Mouse (Mus musculus): ENCODE measurements around the gene D8Ertd738e. TPM values are rescaled to one million over a fixed set of nuclear protein-coding genes. Genes with fewer than 3 reads are reported as not detected.
"Not testable (repeated sequence)": the region's sequence is repeated elsewhere in the genome, so short reads cannot be mapped to it uniquely, and the experiment has no call there.

D8Ertd738e gene
- polyA plus RNA-seq (2015; fragmentation: Nextera tagmentation; extraction: Ambion mirVana) = 297 and 311 TPM in 2 replicates

- 3% methylated on average over 52 of the region's 52 CpGs for WGBS
- Histone ChIP-seq H3K4me3 (ENCODE audit: low read length) (peak within 1 kb of the TSS; percentile 93), H3K27ac (ENCODE audit: low read length) (peak within 1 kb of the TSS; percentile 84), H3K4me2 (ENCODE audit: low read depth, low read length) (peak within 1 kb of the TSS; percentile 71), H3K9ac (ENCODE audit: low read length) (peak within 1 kb of the TSS; percentile 97), H3K27me3 (ENCODE audit: control insufficient read depth, insufficient read depth, low read length) (no peaks in the 10 kb centered on the region), H3K9me3 (replicated peaks; ENCODE audit: control insufficient read depth, low read length) (no peaks in the 10 kb centered on the region), H3K4me1 (ENCODE audit: control insufficient read depth, insufficient read depth, low read length) (no peaks in the 10 kb centered on the region), H3K36me3 (ENCODE audit: control insufficient read depth, insufficient read depth) (peaks cover 47% of the 10 kb centered on the region)
- peak; percentile 91 for ATAC-seq (replicated peaks; ENCODE audit: extremely low read depth, insufficient read depth, low FRiP score)
These were observed at the start of gene D8Ertd738e for GRCm38 (mm10) chr8:84249257-84250170. Gene D8Ertd738e, minus strand, starts transcription at chr8:84249719.

GRCm38 (mm10) chr8:84297029-84297785 is 47.7 kb upstream of the D8Ertd738e start:
- WGBS = 72% methylated on average over 5 of the region's 5 CpGs

GRCm38 (mm10) chr8:84291688-84292087 is 42.2 kb upstream of the D8Ertd738e start:
- 27% methylated on average over 8 of the region's 8 CpGs for WGBS
- no peaks in the 10 kb centered on the region for H3K36me3 ChIP-seq (ENCODE audit: control insufficient read depth, insufficient read depth)
- H3K4me3 ChIP-seq (ENCODE audit: low read length) = no peak overlapping the region
- H3K27ac ChIP-seq (ENCODE audit: low read length) = no peak overlapping the region
- no peaks in the 10 kb centered on the region for H3K27me3 ChIP-seq (ENCODE audit: control insufficient read depth, insufficient read depth, low read length)
- H3K4me2 ChIP-seq (ENCODE audit: low read depth, low read length) = no peak overlapping the region
- no peak overlapping the region for H3K9ac ChIP-seq (ENCODE audit: low read length)
- no peaks in the 10 kb centered on the region for H3K9me3 ChIP-seq (replicated peaks; ENCODE audit: control insufficient read depth, low read length)
- no peaks in the 10 kb centered on the region for H3K4me1 ChIP-seq (ENCODE audit: control insufficient read depth, insufficient read depth, low read length)
- ATAC-seq (replicated peaks; ENCODE audit: extremely low read depth, insufficient read depth, low FRiP score) = no peak

More at GRCm38 (mm10) chr8:84297029-84297785, 47.7 kb upstream of the D8Ertd738e start:
- no peak overlapping the region for H3K27ac ChIP-seq (ENCODE audit: low read length)
- H3K27me3 ChIP-seq (ENCODE audit: control insufficient read depth, insufficient read depth, low read length) = no peaks in the 10 kb centered on the region
- H3K4me2 ChIP-seq (ENCODE audit: low read depth, low read length) = no peak overlapping the region
- no peak overlapping the region for H3K9ac ChIP-seq (ENCODE audit: low read length)
- ATAC-seq (replicated peaks; ENCODE audit: extremely low read depth, insufficient read depth, low FRiP score) = no peak
- H3K4me3 ChIP-seq (ENCODE audit: low read length) = no peak overlapping the region
- peaks cover 9% of the 10 kb centered on the region; the same call in 1 of the 2 replicates for H3K9me3 ChIP-seq (replicated peaks; ENCODE audit: control insufficient read depth, low read length)
- no peaks in the 10 kb centered on the region for H3K36me3 ChIP-seq (ENCODE audit: control insufficient read depth, insufficient read depth)
- H3K4me1 ChIP-seq (ENCODE audit: control insufficient read depth, insufficient read depth, low read length) = no peaks in the 10 kb centered on the region

- Histone ChIP-seq H3K27ac (ENCODE audit: low read length) (no peak overlapping the region), H3K27me3 (ENCODE audit: control insufficient read depth, insufficient read depth, low read length) (no peaks in the 10 kb centered on the region), H3K36me3 (ENCODE audit: control insufficient read depth, insufficient read depth) (no peaks in the 10 kb centered on the region), H3K9me3 (replicated peaks; ENCODE audit: control insufficient read depth, low read length) (no peaks in the 10 kb centered on the region), H3K4me2 (ENCODE audit: low read depth, low read length) (no peak overlapping the region), H3K4me3 (ENCODE audit: low read length) (no peak overlapping the region), H3K9ac (ENCODE audit: low read length) (no peak overlapping the region), H3K4me1 (ENCODE audit: control insufficient read depth, insufficient read depth, low read length) (no peaks in the 10 kb centered on the region)
- no peak for ATAC-seq (replicated peaks; ENCODE audit: extremely low read depth, insufficient read depth, low FRiP score)
- WGBS = 59% methylated on average over 5 of the region's 5 CpGs
These were observed 41.6 kb upstream of the D8Ertd738e start for GRCm38 (mm10) chr8:84291086-84291485.

GRCm38 (mm10) chr8:84288892-84289291 is 39.4 kb upstream of the D8Ertd738e start:
- H3K4me3 ChIP-seq (ENCODE audit: low read length) = no peak overlapping the region
- H3K4me2 ChIP-seq (ENCODE audit: low read depth, low read length) = no peak overlapping the region
- H3K4me1 ChIP-seq (ENCODE audit: control insufficient read depth, insufficient read depth, low read length) = peaks cover 3% of the 10 kb centered on the region; the same call in 1 of the 2 replicates
- no peaks in the 10 kb centered on the region for H3K27me3 ChIP-seq (ENCODE audit: control insufficient read depth, insufficient read depth, low read length)
- WGBS = 43% methylated on average over 2 of the region's 2 CpGs
- no peak overlapping the region for H3K9ac ChIP-seq (ENCODE audit: low read length)
- no peak overlapping the region for H3K27ac ChIP-seq (ENCODE audit: low read length)
- H3K9me3 ChIP-seq (replicated peaks; ENCODE audit: control insufficient read depth, low read length) = no peaks in the 10 kb centered on the region
- no peaks in the 10 kb centered on the region for H3K36me3 ChIP-seq (ENCODE audit: control insufficient read depth, insufficient read depth)
- no peak for ATAC-seq (replicated peaks; ENCODE audit: extremely low read depth, insufficient read depth, low FRiP score)

GRCm38 (mm10) chr8:84285665-84286064 is 36.1 kb upstream of the D8Ertd738e start:
- H3K4me3 ChIP-seq (ENCODE audit: low read length); H3K9ac ChIP-seq (ENCODE audit: low read length); H3K27me3 ChIP-seq (ENCODE audit: control insufficient read depth, insufficient read depth, low read length); H3K4me1 ChIP-seq (ENCODE audit: control insufficient read depth, insufficient read depth, low read length); H3K4me2 ChIP-seq (ENCODE audit: low read depth, low read length); H3K36me3 ChIP-seq (ENCODE audit: control insufficient read depth, insufficient read depth); H3K27ac ChIP-seq (ENCODE audit: low read length); H3K9me3 ChIP-seq (replicated peaks; ENCODE audit: control insufficient read depth, low read length): not testable (repeated sequence)
- peak; percentile 45; the same call in 1 of the 2 replicates for ATAC-seq (replicated peaks; ENCODE audit: extremely low read depth, insufficient read depth, low FRiP score)
- WGBS = 48% methylated on average over 5 of the region's 5 CpGs

GRCm38 (mm10) chr8:84284608-84285063 is 35.1 kb upstream of the D8Ertd738e start:
- 14% methylated on average over 9 of the region's 9 CpGs for WGBS

GRCm38 (mm10) chr8:84280777-84281176 is 31.3 kb upstream of the D8Ertd738e start:
- no peaks in the 10 kb centered on the region for H3K36me3 ChIP-seq (ENCODE audit: control insufficient read depth, insufficient read depth)
- H3K27ac ChIP-seq (ENCODE audit: low read length) = no peak overlapping the region
- H3K9me3 ChIP-seq (replicated peaks; ENCODE audit: control insufficient read depth, low read length) = no peaks in the 10 kb centered on the region
- no peak overlapping the region for H3K4me2 ChIP-seq (ENCODE audit: low read depth, low read length)
- no peak overlapping the region for H3K9ac ChIP-seq (ENCODE audit: low read length)
- ATAC-seq (replicated peaks; ENCODE audit: extremely low read depth, insufficient read depth, low FRiP score) = no peak
- no peaks in the 10 kb centered on the region for H3K27me3 ChIP-seq (ENCODE audit: control insufficient read depth, insufficient read depth, low read length)
- H3K4me3 ChIP-seq (ENCODE audit: low read length) = no peak overlapping the region
- peaks cover 3% of the 10 kb centered on the region; the same call in 1 of the 2 replicates for H3K4me1 ChIP-seq (ENCODE audit: control insufficient read depth, insufficient read depth, low read length)
- WGBS = 51% methylated on average over 10 of the region's 10 CpGs

More at GRCm38 (mm10) chr8:84284608-84285063, 35.1 kb upstream of the D8Ertd738e start:
- Histone ChIP-seq H3K4me3 (ENCODE audit: low read length) (peak overlapping the region; percentile 3; the same call in 1 of the 2 replicates), H3K4me1 (ENCODE audit: control insufficient read depth, insufficient read depth, low read length) (peaks cover 3% of the 10 kb centered on the region; the same call in 1 of the 2 replicates), H3K4me2 (ENCODE audit: low read depth, low read length) (peak overlapping the region; percentile 49), H3K9ac (ENCODE audit: low read length) (0 out of 2 replicates have a peak overlapping the region, but pooled peaks have one; percentile 30), H3K27me3 (ENCODE audit: control insufficient read depth, insufficient read depth, low read length) (no peaks in the 10 kb centered on the region), H3K9me3 (replicated peaks; ENCODE audit: control insufficient read depth, low read length) (no peaks in the 10 kb centered on the region), H3K27ac (ENCODE audit: low read length) (peak overlapping the region; percentile 32; the same call in 1 of the 2 replicates), H3K36me3 (ENCODE audit: control insufficient read depth, insufficient read depth) (no peaks in the 10 kb centered on the region)
- no peak for ATAC-seq (replicated peaks; ENCODE audit: extremely low read depth, insufficient read depth, low FRiP score)

All from heart, embryonic 16.5 days (tissue).